Comparison of ENCODE assay signal across 22 mouse cellular contexts in genomic region chr10:99395411-99395810, GRCm38 (mm10).
DNase-seq lines count a peak whose midpoint lies in the region; TF ChIP-seq lines count a peak whose summit lies in the region.
"Had no signal": no experiment of that assay in that cellular context is flagged by ENCODE, and none has a peak within 500 bp of the region (broad histone marks: within the 10 kb centered on the region; RNA-seq: fewer than 3 reads in every experiment).

No protein-coding gene starts in this region.

- H3K27ac ChIP-seq in layer of hippocampus, adult 2 months: no peak overlapping the region
- H3K27ac ChIP-seq: embryonic facial prominence, embryonic 12.5 days; gastrocnemius, adult 2 months; heart, embryonic 15.5 days; hindbrain, embryonic 12.5 days; intestine, embryonic 15.5 days had no signal

- TF ChIP-seq CTCF in layer of hippocampus, adult 2 months (conservative IDR thresholded peaks at IDR 0.05): no peak

- DNase-seq in adrenal gland, adult 8-10 months: peak; percentile 42
- no peak for DNase-seq in adrenal gland, postnatal 4 days (ENCODE audit: low spot score in 2 of 2)
- peak; percentile 30 for DNase-seq in adrenal gland, postnatal 10 days
- peak; percentile 30 for DNase-seq in adrenal gland, postnatal 14 days
- DNase-seq in layer of hippocampus, adult 2 months (ENCODE audit: low spot score in 2 of 2): no peak
- no peak for DNase-seq in heart, postnatal 36 days
- DNase-seq: cerebellum, adult 11 months; cerebellum, adult 2 months; cerebellum, adult 9-11 months; cerebellum, postnatal 25 days; forebrain, postnatal 0 days; gastrocnemius, adult 2 months; gastrocnemius, postnatal 14 days; heart, adult 18-20 months; heart, postnatal 10 days; kidney, adult 11 months had no signal

- H3K4me3 ChIP-seq in layer of hippocampus, adult 2 months: no peak overlapping the region
- H3K4me3 ChIP-seq: embryonic facial prominence, embryonic 12.5 days; embryonic facial prominence, embryonic 15.5 days; gastrocnemius, adult 2 months; heart, embryonic 12.5 days; heart, embryonic 15.5 days; hindbrain, embryonic 12.5 days; intestine, embryonic 15.5 days had no signal

- intact Hi-C loops in heart, postnatal 36 days (cut with DNase I): no loop called here

Comparison
In these comparisons a context has a peak if more than half of its experiments do, and no peak if none do; other contexts are left out.
1. DNase-seq: peak in adrenal gland, adult 8-10 months (single experiment), adrenal gland, postnatal 10 days (single experiment) and adrenal gland, postnatal 14 days (single experiment); none in adrenal gland, postnatal 4 days (0 of 2), layer of hippocampus, adult 2 months (0 of 2) and heart, postnatal 36 days (0 of 2).